Mouse (Mus musculus): Measurements from ENCODE around the gene Phactr3.
"Not testable (repeated sequence)": the region's sequence is repeated elsewhere in the genome, so short reads cannot be mapped to it uniquely, and the experiment has no call there.

The Phactr3 gene

GRCm38 (mm10) chr2:178118801-178119560 is at the start of gene Phactr3:
Gene Phactr3, plus strand, starts transcription at chr2:178118975.
- DNase-seq (ENCODE audit: low spot score in 2 of 2), result peak in 1 of 2 experiments; percentile 15

DNA sequence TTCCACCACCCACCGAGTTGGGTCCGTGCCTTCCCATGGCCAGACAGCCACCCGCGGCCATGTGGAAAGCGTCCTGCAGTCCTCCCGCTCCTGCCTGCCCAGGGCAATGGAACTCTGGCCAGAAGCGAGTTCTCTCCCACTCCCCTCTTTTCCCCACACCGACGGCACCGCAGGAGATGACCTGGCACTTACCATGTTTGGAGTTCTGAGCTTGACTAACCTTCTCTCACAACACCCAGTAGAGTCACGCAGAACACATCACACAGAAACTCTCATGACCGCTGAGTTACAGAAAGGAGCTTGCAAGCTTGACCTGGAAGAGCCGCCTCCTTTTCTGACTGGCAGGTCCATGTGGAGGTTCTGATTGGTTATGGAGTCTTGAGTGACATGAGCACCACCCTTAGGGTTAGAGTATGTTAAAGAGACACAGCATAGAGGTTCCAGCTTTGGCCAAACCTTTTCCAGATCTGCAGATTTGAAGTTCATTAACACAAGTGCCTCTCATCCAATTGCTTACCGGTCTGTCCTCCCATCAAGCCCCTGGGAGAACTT is 40.5 kb upstream of the Phactr3 start, which contains the start of gene Zfp931:
Gene Zfp931, minus strand, starts transcription at position 311 of the 552 bp plus-strand sequence.
- not testable (repeated sequence) for DNase-seq (ENCODE audit: low spot score in 2 of 2)

DNA sequence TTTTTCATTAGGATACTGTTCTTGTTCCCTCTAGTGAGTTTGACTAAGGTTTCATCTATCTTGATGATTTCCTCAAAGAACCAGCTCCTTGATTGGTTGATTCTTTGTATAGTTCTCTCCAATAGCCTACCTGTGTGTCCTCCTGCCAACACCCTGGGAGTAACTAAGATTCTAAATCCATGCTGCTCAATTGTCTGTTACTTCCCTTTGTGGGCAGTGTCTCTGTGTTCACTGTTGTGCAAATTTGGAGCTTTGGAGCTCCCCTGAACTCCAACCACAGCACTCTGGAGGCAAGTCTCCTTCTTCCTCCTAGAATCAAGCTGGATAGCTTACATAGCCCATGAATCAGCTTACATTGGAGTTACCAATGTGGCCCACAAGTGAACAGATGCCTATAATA is 29.2 kb upstream of the Phactr3 start:
- DNase-seq (ENCODE audit: low spot score in 2 of 2), result no peak

- peak; percentile 83 to 90 for DNase-seq (ENCODE audit: low spot score in 2 of 2)
Observed at GRCm38 (mm10) chr2:178098021-178098420, 20.8 kb upstream of the Phactr3 start.

DNA sequence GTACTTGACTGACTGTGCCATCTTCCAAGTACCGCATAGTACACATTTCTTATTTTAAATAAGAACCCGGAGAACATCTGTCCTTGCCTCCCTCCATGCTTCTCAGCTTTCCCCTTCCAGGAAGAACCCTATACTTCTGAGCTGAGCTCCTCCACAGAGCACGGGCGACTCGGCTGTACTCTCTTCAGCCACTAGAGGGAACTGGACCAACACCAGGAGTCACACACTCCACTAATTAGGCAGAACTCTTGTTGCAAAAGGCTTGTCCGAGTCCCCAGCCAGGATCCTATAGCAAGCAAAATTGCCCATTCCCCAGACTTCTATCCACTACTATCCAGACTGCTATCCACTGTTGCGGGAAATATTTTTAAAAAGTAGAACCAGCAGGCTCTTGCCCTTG is 16.8 kb upstream of the Phactr3 start:
- DNase-seq (ENCODE audit: low spot score in 2 of 2), result peak; percentile 82 to 87

GRCm38 (mm10) chr2:178117946-178118345 is 829 bp upstream of the Phactr3 start:
- DNase-seq (ENCODE audit: low spot score in 2 of 2), result peak; percentile 57 to 72

GRCm38 (mm10) chr2:178119561-178120355 is 983 bp downstream of the Phactr3 start:
- DNase-seq (ENCODE audit: low spot score in 2 of 2), result no peak

- DNase-seq (ENCODE audit: low spot score in 2 of 2), result no peak
Observed at GRCm38 (mm10) chr2:178120356-178120645, 1.5 kb downstream of the Phactr3 start.

DNA sequence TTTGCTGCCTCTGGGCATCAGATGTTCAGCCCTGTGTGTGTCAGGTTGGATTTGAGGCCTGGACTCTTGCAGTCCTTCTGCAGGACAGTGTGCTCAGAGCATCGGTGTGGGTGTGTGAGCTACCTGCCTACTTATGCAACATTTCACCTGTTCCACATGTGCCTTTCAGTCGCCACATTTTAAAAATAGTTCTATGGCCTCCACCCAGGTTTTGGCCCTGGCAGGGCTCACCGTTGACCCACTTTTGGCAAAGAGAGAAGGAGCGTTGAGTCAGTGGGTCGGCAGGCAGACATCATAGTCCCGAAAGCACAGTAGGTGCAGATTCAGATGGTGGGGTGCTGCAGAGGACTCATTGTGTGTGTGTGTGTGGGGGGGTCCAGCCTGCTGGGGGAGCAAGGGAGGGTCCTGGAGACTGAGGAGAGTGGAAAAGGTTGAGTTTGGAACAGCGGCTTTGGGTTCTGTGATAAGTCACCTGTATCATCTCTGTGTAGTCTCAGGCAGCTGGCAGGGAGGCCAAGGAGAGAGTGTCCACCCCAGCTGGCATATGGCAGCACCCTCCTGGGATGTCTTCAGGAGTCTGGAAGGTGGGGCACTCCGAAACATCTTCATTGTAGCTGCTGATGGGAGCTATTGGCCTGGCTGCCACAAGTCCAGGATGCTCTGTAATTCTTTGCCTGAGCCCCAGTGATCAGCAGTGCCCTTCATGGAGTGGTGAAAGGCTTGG is 2.0 kb downstream of the Phactr3 start:
- no peak for DNase-seq (ENCODE audit: low spot score in 2 of 2)

- DNase-seq (ENCODE audit: low spot score in 2 of 2), result no peak
Observed at GRCm38 (mm10) chr2:178121375-178121688, 2.6 kb downstream of the Phactr3 start.

DNA sequence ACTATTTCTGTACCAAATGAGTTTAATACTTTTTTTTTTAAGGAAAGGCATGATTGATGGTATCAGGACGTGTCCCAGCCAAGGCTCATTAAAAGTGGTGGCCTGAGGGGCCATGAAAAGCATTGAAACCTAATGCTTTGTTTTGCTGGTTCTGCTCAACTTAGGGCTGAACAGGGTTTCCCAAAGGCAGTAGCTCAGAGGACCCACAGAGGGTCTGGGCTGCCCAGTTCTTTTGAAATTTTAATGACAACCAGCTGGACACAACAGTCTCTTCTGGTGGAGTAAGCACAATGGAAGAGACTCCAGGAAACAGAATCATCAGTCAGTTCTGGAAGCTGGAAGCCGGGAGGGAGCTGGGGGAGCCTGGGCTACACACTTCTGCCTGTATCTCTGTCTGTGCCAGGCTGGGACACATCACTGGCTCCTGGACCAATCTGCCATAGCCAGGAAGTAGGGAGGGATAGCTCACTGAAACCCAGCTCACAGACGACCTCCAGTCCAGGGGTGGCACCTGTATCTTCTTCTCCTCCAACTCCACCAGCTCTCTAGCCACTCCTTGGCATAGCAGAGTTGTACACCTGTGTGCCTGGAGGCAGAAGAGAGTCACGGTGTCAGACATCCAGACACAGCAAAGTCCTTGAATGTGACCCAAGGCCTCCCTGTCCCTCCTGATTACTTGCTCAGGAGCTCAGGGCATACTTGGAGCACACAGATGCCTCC is 3.3 kb downstream of the Phactr3 start:
- DNase-seq (ENCODE audit: low spot score in 2 of 2), result peak in 1 of 2 experiments; percentile 1

GRCm38 (mm10) chr2:178123466-178123865 is 4.7 kb downstream of the Phactr3 start:
- peak in 1 of 2 experiments; percentile 1 for DNase-seq (ENCODE audit: low spot score in 2 of 2)

DNA sequence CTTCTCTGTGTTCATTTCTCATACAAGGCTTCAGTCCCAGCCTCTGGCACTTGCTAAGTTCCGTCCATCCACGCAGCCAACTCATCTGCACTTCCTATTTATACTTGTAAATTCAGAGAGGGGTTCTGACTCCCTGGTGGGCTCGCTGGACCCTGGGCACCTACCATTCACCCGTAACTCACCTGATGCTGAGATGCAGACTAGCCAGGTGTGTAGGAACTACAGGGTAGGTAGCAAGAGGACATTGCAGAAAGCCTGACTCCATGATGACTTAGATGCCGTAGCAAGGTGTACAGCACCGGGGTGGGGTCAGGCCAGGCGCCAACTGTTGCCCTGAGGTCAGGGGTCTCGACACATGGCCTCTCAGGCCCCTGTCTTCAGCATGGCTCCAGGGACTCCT is 6.7 kb downstream of the Phactr3 start:
- peak; percentile 0 to 1 for DNase-seq (ENCODE audit: low spot score in 2 of 2)

- DNase-seq (ENCODE audit: low spot score in 2 of 2), result peak in 1 of 2 experiments; percentile 0
Observed at GRCm38 (mm10) chr2:178126041-178126820, 7.5 kb downstream of the Phactr3 start.

GRCm38 (mm10) chr2:178128594-178128993 is 9.8 kb downstream of the Phactr3 start:
- DNase-seq (ENCODE audit: low spot score in 2 of 2), result peak in 1 of 2 experiments; percentile 2

DNA sequence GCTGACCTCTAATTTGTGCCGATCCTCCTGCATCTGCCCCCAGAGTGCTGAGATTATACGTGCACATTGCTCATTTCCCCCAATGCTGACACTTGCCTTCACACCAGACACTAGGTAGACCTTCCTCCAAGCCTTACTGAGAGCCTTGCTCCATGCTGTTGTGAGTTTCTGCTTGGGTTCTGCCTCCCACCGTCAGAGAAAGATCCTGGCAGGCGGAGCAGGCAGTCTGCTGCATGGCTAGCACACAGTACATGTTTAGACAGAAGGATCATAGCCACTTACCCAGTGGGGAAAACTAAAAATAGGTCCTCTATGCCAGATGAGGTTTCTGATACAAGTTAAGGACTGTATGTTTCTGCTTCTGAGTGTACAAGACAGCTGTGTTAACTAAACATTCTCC is 10.4 kb downstream of the Phactr3 start:
- peak in 1 of 2 experiments; percentile 32 for DNase-seq (ENCODE audit: low spot score in 2 of 2)

DNA sequence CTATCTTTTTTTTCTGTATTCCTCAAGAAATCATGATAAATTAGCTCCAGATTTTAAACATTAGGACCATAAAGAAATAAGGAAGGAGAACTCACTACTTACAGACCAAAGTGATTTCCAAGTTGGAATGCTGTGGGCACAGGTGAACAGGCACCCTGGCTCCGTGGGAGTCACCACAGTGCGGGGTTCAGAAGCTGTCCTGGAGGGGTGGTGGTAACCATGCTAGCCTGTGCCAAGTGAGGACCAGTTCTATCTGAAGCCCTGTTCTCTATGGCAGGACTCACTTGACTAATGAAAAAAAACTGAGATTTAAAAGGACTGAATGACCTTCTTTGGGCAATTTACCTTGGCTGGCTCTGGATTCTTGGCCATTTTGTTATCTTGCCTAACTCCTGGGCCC is 10.9 kb downstream of the Phactr3 start:
- peak; percentile 1 to 2 for DNase-seq (ENCODE audit: low spot score in 2 of 2)

DNA sequence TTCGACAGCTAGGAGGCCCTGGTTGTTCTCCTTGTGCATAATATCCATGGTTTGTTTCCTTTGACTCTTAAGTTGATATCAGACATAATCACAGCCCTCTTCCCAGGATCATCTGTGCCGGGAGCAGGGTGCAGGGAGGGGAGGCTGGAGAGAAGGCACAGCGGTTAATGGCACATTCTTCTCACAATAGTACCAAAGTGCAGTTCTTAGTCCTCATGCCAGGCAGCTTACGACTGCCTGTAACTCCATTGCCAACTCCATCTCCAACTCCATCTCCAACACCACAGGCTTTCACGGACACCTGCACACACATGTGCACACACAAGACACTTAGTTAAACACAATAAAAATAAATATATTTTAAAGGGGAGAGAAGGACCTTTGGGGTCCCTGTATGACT is 11.8 kb downstream of the Phactr3 start:
- no peak for DNase-seq (ENCODE audit: low spot score in 2 of 2)

DNA sequence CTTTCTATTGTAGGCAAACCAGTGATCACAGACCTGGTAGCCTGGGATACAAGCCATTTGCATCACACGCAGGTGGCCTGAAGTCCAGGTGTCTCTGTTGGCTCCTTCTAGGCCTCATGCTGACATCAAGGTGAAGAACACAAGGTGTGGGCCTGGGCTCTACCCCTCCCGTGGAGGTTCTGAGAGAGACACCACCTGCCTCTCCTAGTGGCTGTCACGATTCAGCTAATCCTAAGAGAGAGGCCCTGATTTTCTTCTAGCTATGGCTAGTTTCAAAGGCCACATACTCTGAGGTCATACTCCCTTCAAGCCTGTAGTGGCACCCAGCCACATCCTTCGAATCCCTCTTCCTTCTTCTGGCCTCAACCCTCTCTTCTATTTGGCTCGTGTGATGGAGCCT is 12.2 kb downstream of the Phactr3 start:
- no peak for DNase-seq (ENCODE audit: low spot score in 2 of 2)

DNA sequence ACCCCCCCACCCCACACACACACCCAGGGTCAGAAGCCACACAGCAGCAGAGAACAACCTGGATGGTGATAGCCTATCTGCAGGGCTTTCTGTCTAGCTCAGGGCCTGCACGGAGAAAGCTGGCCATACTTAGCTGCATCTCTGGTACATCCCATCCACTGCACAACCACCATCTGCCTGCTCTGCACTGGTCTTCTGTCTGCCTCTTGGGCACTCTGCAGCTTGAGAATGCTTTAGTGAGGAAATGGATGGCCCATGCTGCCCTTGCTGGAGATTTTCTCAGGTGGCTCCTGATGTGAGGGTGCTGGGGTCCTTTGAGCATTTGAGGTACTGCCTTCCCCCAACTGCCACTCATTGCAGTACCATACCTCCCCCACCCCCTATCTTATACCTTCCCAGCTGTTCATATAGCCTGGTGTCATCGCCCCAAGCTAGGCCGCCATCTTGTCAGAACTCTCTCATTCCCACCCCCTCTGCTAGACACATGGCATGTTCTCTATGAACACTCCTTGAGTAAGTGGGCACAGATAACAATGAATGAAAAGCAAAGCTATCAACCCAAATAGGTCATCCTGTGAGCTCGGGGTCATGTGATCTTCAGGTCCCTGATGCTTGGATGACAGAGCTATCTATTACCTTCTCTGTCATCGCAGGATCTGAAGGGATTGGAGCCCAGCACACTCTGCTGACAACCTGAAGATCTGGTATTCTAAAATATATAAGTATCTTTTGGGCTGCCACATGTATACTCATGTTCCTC is 13.0 kb downstream of the Phactr3 start:
- DNase-seq (ENCODE audit: low spot score in 2 of 2), result no peak

Measured in right cerebral cortex, adult 2 months (tissue).